Mouse (Mus musculus) forebrain, embryonic 11.5 days (tissue): ENCODE results near the gene Snrpf. TPM values are rescaled to one million over a fixed set of nuclear protein-coding genes. Genes with fewer than 3 reads are reported as not detected.

Source experiments
- ATAC-seq: fragments of 200-750 bp; cut with Nextera tagmentation; replicated peaks from 2 replicates; pipeline ENCODE4 v1.8.0; 2017; ENCODE audit warnings: moderate TSS enrichment; ENCODE audit not compliant: low FRiP score
- DNase-seq: peaks from one replicate; pipeline ENCODE4 v3.0.0-alpha.2; 2017; ENCODE audit warnings: low spot score
- H3K27ac ChIP-seq: fragments of 300-500 bp; sonication (generic); 2 replicates; pipeline ENCODE4 v1.5.1; 2014; ENCODE audit warnings: low read depth, low read length
- H3K27me3 ChIP-seq: fragments of 300-500 bp; sonication (generic); 2 replicates; pipeline ENCODE4 v1.6.1; 2014; ENCODE audit warnings: mild to moderate bottlenecking, low read length, mixed read lengths; ENCODE audit not compliant: control insufficient read depth, insufficient read depth
- H3K36me3 ChIP-seq: fragments of 300-500 bp; sonication (generic); 2 replicates; pipeline ENCODE4 v1.6.1; 2014; ENCODE audit warnings: mild to moderate bottlenecking, low read length, moderate library complexity, mixed read lengths; ENCODE audit not compliant: control insufficient read depth, insufficient read depth
- H3K4me1 ChIP-seq: fragments of 300-500 bp; sonication (generic); replicated peaks from 2 replicates; pipeline ENCODE4 v1.6.1; 2014; ENCODE audit warnings: low read length, mixed read lengths; ENCODE audit not compliant: control insufficient read depth, insufficient read depth
- H3K4me2 ChIP-seq: fragments of 300-500 bp; sonication (generic); 2 replicates; pipeline ENCODE4 v1.6.1; 2014; ENCODE audit warnings: low read depth, mild to moderate bottlenecking, low read length, moderate library complexity, mixed read lengths; ENCODE audit not compliant: severe bottlenecking
- H3K4me3 ChIP-seq: fragments of 300-500 bp; sonication (generic); 2 replicates; pipeline ENCODE4 v1.5.1; 2014; ENCODE audit warnings: low read depth, low read length
- H3K9ac ChIP-seq: fragments of 300-500 bp; sonication (generic); 2 replicates; pipeline ENCODE4 v1.6.1; 2014; ENCODE audit warnings: low read length
- H3K9me3 ChIP-seq: fragments of 300-500 bp; sonication (generic); 2 replicates; pipeline ENCODE4 v1.6.1; 2016; ENCODE audit warnings: low read length, mixed read lengths; ENCODE audit not compliant: control insufficient read depth
- WGBS: fragments of 180-500 bp; shearing (Covaris S2); extraction: QIAGEN DNeasy Blood & Tissue Kit; methylation state at CpG from one replicate; pipeline ENCODE4 v1.1.7; 2014; 5-methylcytosine and 5-hydroxymethylcytosine counted together
- polyA plus RNA-seq: library from polyadenylated mRNA; unstranded; fragments of >200 nt; fragmentation: Nextera tagmentation; extraction: Ambion mirVana; gene quantifications from 2 replicates; pipeline ENCODE4 v1.2.1, GENCODE M21; 2014

The Snrpf gene
- polyA plus RNA-seq, 1 experiment from 2014 or later, result 155 TPM

- Histone ChIP-seq H3K9ac (no peak overlapping the region), H3K4me3 (no peak overlapping the region), H3K27me3 (no peaks in the 10 kb centered on the region), H3K9me3 (no peaks in the 10 kb centered on the region), H3K36me3 (no peaks in the 10 kb centered on the region), H3K27ac (no peak overlapping the region), H3K4me2 (no peak overlapping the region), H3K4me1 (no peaks in the 10 kb centered on the region)
- 87% methylated on average over 8 of the region's 8 CpGs for WGBS
- no peak for ATAC-seq
- no peak for DNase-seq
Measured at GRCm38 (mm10) chr10:93614850-93615249, 25.3 kb upstream of the Snrpf start.

GRCm38 (mm10) chr10:93611419-93612007, 22.0 kb upstream of the Snrpf start:
- no peaks in the 10 kb centered on the region for H3K4me1 ChIP-seq
- ATAC-seq (no peak), DNase-seq (no peak)
- H3K9ac ChIP-seq, result no peak overlapping the region
- no peak overlapping the region for H3K27ac ChIP-seq
- no peak overlapping the region for H3K4me2 ChIP-seq
- H3K4me3 ChIP-seq, result no peak overlapping the region
- no peaks in the 10 kb centered on the region for H3K36me3 ChIP-seq
- H3K9me3 ChIP-seq, result no peaks in the 10 kb centered on the region
- H3K27me3 ChIP-seq, result no peaks in the 10 kb centered on the region
- WGBS, result 57% methylated on average over 18 of the region's 18 CpGs

- DNase-seq, result no peak
- no peak overlapping the region for H3K4me2 ChIP-seq
- no peak overlapping the region for H3K9ac ChIP-seq
- ATAC-seq, result no peak; the same call in 1 of the 2 replicates
- H3K4me3 ChIP-seq, result no peak overlapping the region
- H3K36me3 ChIP-seq, result no peaks in the 10 kb centered on the region
- no peaks in the 10 kb centered on the region for H3K9me3 ChIP-seq
- no peak overlapping the region for H3K27ac ChIP-seq
- 100% methylated on average over 1 of the region's 1 CpGs for WGBS
- H3K27me3 ChIP-seq, result no peaks in the 10 kb centered on the region
- H3K4me1 ChIP-seq, result no peaks in the 10 kb centered on the region
Measured at GRCm38 (mm10) chr10:93610896-93611295, 21.4 kb upstream of the Snrpf start.

GRCm38 (mm10) chr10:93609236-93609635, 19.7 kb upstream of the Snrpf start:
- DNase-seq, result no peak
- Histone ChIP-seq H3K27me3 (no peaks in the 10 kb centered on the region), H3K4me2 (no peak overlapping the region), H3K4me1 (no peaks in the 10 kb centered on the region), H3K9ac (no peak overlapping the region), H3K27ac (no peak overlapping the region), H3K4me3 (no peak overlapping the region), H3K9me3 (no peaks in the 10 kb centered on the region), H3K36me3 (no peaks in the 10 kb centered on the region)
- 94% methylated on average over 7 of the region's 7 CpGs for WGBS
- ATAC-seq, result no peak

- ATAC-seq (no peak), DNase-seq (peak; percentile 62)
- no peak overlapping the region for H3K4me3 ChIP-seq
- no peaks in the 10 kb centered on the region for H3K4me1 ChIP-seq
- no peaks in the 10 kb centered on the region for H3K27me3 ChIP-seq
- no peaks in the 10 kb centered on the region; the same call in 1 of the 2 replicates for H3K9me3 ChIP-seq
- H3K4me2 ChIP-seq, result no peak overlapping the region
- no peaks in the 10 kb centered on the region for H3K36me3 ChIP-seq
- H3K27ac ChIP-seq, result no peak overlapping the region
- H3K9ac ChIP-seq, result no peak overlapping the region
- 59% methylated on average over 9 of the region's 9 CpGs for WGBS
Measured at GRCm38 (mm10) chr10:93608051-93608450, 18.5 kb upstream of the Snrpf start.

GRCm38 (mm10) chr10:93606326-93606725, 16.8 kb upstream of the Snrpf start:
- no peak for DNase-seq
- H3K27ac ChIP-seq, result no peak overlapping the region
- no peak overlapping the region for H3K4me3 ChIP-seq
- no peaks in the 10 kb centered on the region for H3K36me3 ChIP-seq
- H3K9me3 ChIP-seq, result no peaks in the 10 kb centered on the region; the same call in 1 of the 2 replicates
- H3K9ac ChIP-seq, result no peak overlapping the region
- ATAC-seq, result no peak
- WGBS, result 93% methylated on average over 9 of the region's 9 CpGs
- no peak overlapping the region for H3K4me2 ChIP-seq
- H3K27me3 ChIP-seq, result no peaks in the 10 kb centered on the region
- H3K4me1 ChIP-seq, result 0 out of 2 replicates have a peak, but pooled peaks cover 2% of the 10 kb centered on the region

- no peaks in the 10 kb centered on the region; the same call in 1 of the 2 replicates for H3K9me3 ChIP-seq
- no peaks in the 10 kb centered on the region for H3K36me3 ChIP-seq
- ATAC-seq (no peak), DNase-seq (no peak)
- H3K4me2 ChIP-seq, result no peak overlapping the region
- WGBS, result 85% methylated on average over 1 of the region's 1 CpGs
- no peak overlapping the region for H3K4me3 ChIP-seq
- H3K4me1 ChIP-seq, result 0 out of 2 replicates have a peak, but pooled peaks cover 2% of the 10 kb centered on the region
- H3K27me3 ChIP-seq, result no peaks in the 10 kb centered on the region
- H3K27ac ChIP-seq, result no peak overlapping the region
- no peak overlapping the region for H3K9ac ChIP-seq
Measured at GRCm38 (mm10) chr10:93603256-93603655, 13.8 kb upstream of the Snrpf start.

GRCm38 (mm10) chr10:93602309-93602708, 12.8 kb upstream of the Snrpf start:
- Histone ChIP-seq H3K27me3 (no peaks in the 10 kb centered on the region), H3K4me3 (no peak overlapping the region), H3K36me3 (no peaks in the 10 kb centered on the region), H3K4me1 (0 out of 2 replicates have a peak, but pooled peaks cover 2% of the 10 kb centered on the region), H3K27ac (no peak overlapping the region), H3K4me2 (no peak overlapping the region), H3K9ac (no peak overlapping the region), H3K9me3 (no peaks in the 10 kb centered on the region; the same call in 1 of the 2 replicates)
- no peak for DNase-seq
- no peak for ATAC-seq
- WGBS, result 74% methylated on average over 5 of the region's 5 CpGs

GRCm38 (mm10) chr10:93596641-93597040, 7.1 kb upstream of the Snrpf start:
- no peaks in the 10 kb centered on the region for H3K4me1 ChIP-seq
- 74% methylated on average over 3 of the region's 3 CpGs for WGBS
- no peak overlapping the region for H3K4me3 ChIP-seq
- no peaks in the 10 kb centered on the region for H3K36me3 ChIP-seq
- DNase-seq (no peak), ATAC-seq (no peak)
- no peak overlapping the region for H3K27ac ChIP-seq
- no peaks in the 10 kb centered on the region for H3K9me3 ChIP-seq
- H3K9ac ChIP-seq, result no peak overlapping the region
- no peaks in the 10 kb centered on the region for H3K27me3 ChIP-seq
- H3K4me2 ChIP-seq, result no peak overlapping the region
